ENCODE assay signal across 8 mouse cellular contexts in genomic region chr3:94310491-94310890, GRCm38 (mm10). TPM values are rescaled to one million over a fixed set of nuclear protein-coding genes. Genes with fewer than 3 reads are reported as not detected.
DNase-seq lines count a peak whose midpoint lies in the region; ATAC-seq and TF ChIP-seq lines count a peak whose summit lies in the region.

No protein-coding gene starts in this region.

- H3K4me2 ChIP-seq in forebrain, embryonic 11.5 days (ENCODE audit: low read depth, low read length, severe bottlenecking): peak overlapping the region; percentile 72
- H3K4me2 ChIP-seq in liver, embryonic 12.5 days: peak overlapping the region; percentile 80

- WGBS in forebrain, embryonic 11.5 days: 48% methylated on average over 7 of the region's 7 CpGs
- WGBS in liver, embryonic 12.5 days (ENCODE audit: insufficient replicate concordance): 47% methylated on average over 7 of the region's 7 CpGs

- no peaks in the 10 kb centered on the region for H3K4me1 ChIP-seq in forebrain, embryonic 11.5 days (replicated peaks; ENCODE audit: control insufficient read depth, insufficient read depth, low read length)
- H3K4me1 ChIP-seq in liver, embryonic 12.5 days: peaks cover 11% of the 10 kb centered on the region

- DNase-seq in frontal cortex, postnatal 14 days (ENCODE audit: low spot score in 2 of 2): no peak
- DNase-seq in forebrain, embryonic 11.5 days (ENCODE audit: low spot score): no peak
- DNase-seq in MN1 (ENCODE audit: low spot score): no peak
- DNase-seq in layer of hippocampus, adult 9-11 months: no peak

- peak overlapping the region; percentile 64 for H3K9ac ChIP-seq in forebrain, embryonic 11.5 days (ENCODE audit: low read length)
- H3K9ac ChIP-seq in liver, embryonic 12.5 days: peak overlapping the region; percentile 69

- no peaks in the 10 kb centered on the region for H3K79me3 ChIP-seq in C2C12 (ENCODE audit: low read depth)

- TF ChIP-seq CTCF in C2C12 (IDR thresholded peaks at IDR 0.05; ENCODE audit: control insufficient read depth, insufficient read depth, insufficient read length): no peak

- no peaks in the 10 kb centered on the region for H3K27me3 ChIP-seq in C2C12 (ENCODE audit: control insufficient read depth, insufficient read depth, insufficient read length)
- H3K27me3 ChIP-seq in forebrain, embryonic 11.5 days (ENCODE audit: control insufficient read depth, insufficient read depth, low read length): no peaks in the 10 kb centered on the region
- no peaks in the 10 kb centered on the region for H3K27me3 ChIP-seq in liver, embryonic 12.5 days (replicated peaks)

- H3K79me2 ChIP-seq in C2C12 (ENCODE audit: control insufficient read depth, insufficient read depth): no peaks in the 10 kb centered on the region

- peak overlapping the region; percentile 80 for H3ac ChIP-seq in C2C12 (ENCODE audit: control insufficient read depth, insufficient read length, low read depth)

- ATAC-seq in frontal cortex, adult (ENCODE audit: low TSS enrichment): peak; percentile 6; the same call in 1 of the 2 replicates
- no peak for ATAC-seq in forebrain, embryonic 11.5 days (replicated peaks; ENCODE audit: low FRiP score)
- ATAC-seq in liver, embryonic 12.5 days: no peak
- ATAC-seq in inflammation-experienced regulatory T-cells, adult 6 months: no peak

- H3K4me3 ChIP-seq in C2C12 (ENCODE audit: insufficient read depth, poor library complexity, severe bottlenecking): peak overlapping the region; percentile 38
- H3K4me3 ChIP-seq in forebrain, embryonic 11.5 days (ENCODE audit: low read depth, low read length): peak overlapping the region; percentile 52
- H3K4me3 ChIP-seq in liver, embryonic 12.5 days: peak overlapping the region; percentile 63

- H3K27ac ChIP-seq in forebrain, embryonic 11.5 days (ENCODE audit: low read depth, low read length): 0 out of 2 replicates have a peak overlapping the region, but pooled peaks have one; percentile 39
- H3K27ac ChIP-seq in liver, embryonic 12.5 days: peak overlapping the region; percentile 81

- H3K9me3 ChIP-seq in forebrain, embryonic 11.5 days (ENCODE audit: control insufficient read depth, low read length): no peaks in the 10 kb centered on the region
- H3K9me3 ChIP-seq in liver, embryonic 12.5 days (replicated peaks): no peaks in the 10 kb centered on the region

- H3K36me3 ChIP-seq in C2C12 (ENCODE audit: control insufficient read depth, insufficient read depth): no peaks in the 10 kb centered on the region
- no peaks in the 10 kb centered on the region for H3K36me3 ChIP-seq in forebrain, embryonic 11.5 days (ENCODE audit: control insufficient read depth, insufficient read depth, low read length)
- no peaks in the 10 kb centered on the region for H3K36me3 ChIP-seq in liver, embryonic 12.5 days

TF ChIP-seq in C2C12, 6 proteins besides CTCF, POLR2A, EP300 and RAD21:
- TF ChIP-seq USF1 (IDR thresholded peaks at IDR 0.05; ENCODE audit: low read depth): no peak
- no peak for TF ChIP-seq MYOD1 (IDR thresholded peaks at IDR 0.05; ENCODE audit: control insufficient read depth, insufficient read length, low read depth)
- no peak for TF ChIP-seq FOSL1 (IDR thresholded peaks at IDR 0.05; ENCODE audit: insufficient read depth, low read length, poor library complexity, severe bottlenecking)

RNA-seq across cellular contexts. Expression of gene Them4, which starts 0.6 kb away (rescaled TPM):
- 2.1 TPM for polyA plus RNA-seq in C2C12 (2012; fragmentation: generic; extraction: Trizol)
- polyA plus RNA-seq in forebrain, embryonic 11.5 days (2014; fragmentation: Nextera tagmentation; extraction: Ambion mirVana): 8.3 and 9.6 TPM in 2 replicates
- 3.1 and 3.3 TPM in 2 replicates for polyA plus RNA-seq in liver, embryonic 12.5 days (2016; fragmentation: Nextera tagmentation; extraction: Ambion mirVana)
- polyA plus RNA-seq in inflammation-experienced regulatory T-cells, adult 6 months (2017; shearing (Covaris generic)): 10 to 100 TPM in 1 of 3 experiments, 1 to 10 TPM in 2; 7.0 to 10.7 (median 9.0) TPM

RNA-seq across cellular contexts. Expression of gene Them5, which starts 31.4 kb away (rescaled TPM):
- not detected for polyA plus RNA-seq in C2C12 (2012; fragmentation: generic; extraction: Trizol)
- polyA plus RNA-seq in forebrain, embryonic 11.5 days (2014; fragmentation: Nextera tagmentation; extraction: Ambion mirVana): 0.35 and 0.57 TPM in 2 replicates
- polyA plus RNA-seq in liver, embryonic 12.5 days (2016; fragmentation: Nextera tagmentation; extraction: Ambion mirVana): not detected in 2 replicates
- not detected for polyA plus RNA-seq in inflammation-experienced regulatory T-cells, adult 6 months (2017; shearing (Covaris generic))

RNA-seq across cellular contexts. Expression of gene Gm4778, which starts 46.7 kb away (rescaled TPM):
- polyA plus RNA-seq in C2C12 (2012; fragmentation: generic; extraction: Trizol): 0.07 TPM
- polyA plus RNA-seq in forebrain, embryonic 11.5 days (2014; fragmentation: Nextera tagmentation; extraction: Ambion mirVana): not detected in 2 replicates
- not detected in 2 replicates for polyA plus RNA-seq in liver, embryonic 12.5 days (2016; fragmentation: Nextera tagmentation; extraction: Ambion mirVana)
- not detected for polyA plus RNA-seq in inflammation-experienced regulatory T-cells, adult 6 months (2017; shearing (Covaris generic))

RNA-seq across cellular contexts. Expression of gene C2cd4d, which starts 51.7 kb away (rescaled TPM):
- polyA plus RNA-seq in C2C12 (2012; fragmentation: generic; extraction: Trizol): not detected
- polyA plus RNA-seq in forebrain, embryonic 11.5 days (2014; fragmentation: Nextera tagmentation; extraction: Ambion mirVana): 0.94 and 2.1 TPM in 2 replicates
- polyA plus RNA-seq in liver, embryonic 12.5 days (2016; fragmentation: Nextera tagmentation; extraction: Ambion mirVana): 0.17 and 0.21 TPM in 2 replicates
- not detected for polyA plus RNA-seq in inflammation-experienced regulatory T-cells, adult 6 months (2017; shearing (Covaris generic))
